Mouse (Mus musculus): ENCODE measurements at regions not wholly inside any gene's neighbourhood (a gene's known extent, or its start where the extent isn't known, plus 50 kb on each side); places are given as distances from the start of the nearest gene placed in this dataset.

- TF ChIP-seq CTCF (IDR thresholded peaks at IDR 0.05; ENCODE audit: insufficient read depth, low read depth, low read length) = no peak
- TF ChIP-seq POLR2A (IDR thresholded peaks at IDR 0.05; ENCODE audit: insufficient read depth, low read depth, low read length) = no peak
Measured at GRCm38 (mm10) chr2:115513774-115514231, 67.7 kb upstream of the BC052040 start.
